Mouse (Mus musculus): ENCODE data around the gene Ly75. TPM values are rescaled to one million over a fixed set of nuclear protein-coding genes. Genes with fewer than 3 reads are reported as not detected.

Ly75 gene
- 1.3 TPM in 2 replicates for polyA plus RNA-seq (2015; fragmentation: Nextera tagmentation; extraction: Ambion mirVana)

GRCm38 (mm10) chr2:60382858-60383669 lies at the start of gene Ly75:
Gene Ly75, minus strand, starts transcription at chr2:60383303.
- 0 out of 2 replicates have a peak, but pooled peaks cover 3% of the 10 kb centered on the region for H3K27me3 ChIP-seq (replicated peaks)
- ATAC-seq (ENCODE audit: extremely low read depth, insufficient number of reproducible peaks, low FRiP score, low TSS enrichment), result peak; percentile 85
- H3K27ac ChIP-seq (replicated peaks), result no peak within 1 kb of the TSS
- H3K4me1 ChIP-seq, result peaks cover 11% of the 10 kb centered on the region
- H3K36me3 ChIP-seq, result no peaks in the 10 kb centered on the region
- peak within 1 kb of the TSS; percentile 74 for H3K9ac ChIP-seq
- WGBS, result 1% methylated on average over 46 of the region's 46 CpGs
- no peaks in the 10 kb centered on the region for H3K9me3 ChIP-seq
- H3K4me2 ChIP-seq, result peak within 1 kb of the TSS; percentile 83
- H3K4me3 ChIP-seq, result peak within 1 kb of the TSS; percentile 61

DNA sequence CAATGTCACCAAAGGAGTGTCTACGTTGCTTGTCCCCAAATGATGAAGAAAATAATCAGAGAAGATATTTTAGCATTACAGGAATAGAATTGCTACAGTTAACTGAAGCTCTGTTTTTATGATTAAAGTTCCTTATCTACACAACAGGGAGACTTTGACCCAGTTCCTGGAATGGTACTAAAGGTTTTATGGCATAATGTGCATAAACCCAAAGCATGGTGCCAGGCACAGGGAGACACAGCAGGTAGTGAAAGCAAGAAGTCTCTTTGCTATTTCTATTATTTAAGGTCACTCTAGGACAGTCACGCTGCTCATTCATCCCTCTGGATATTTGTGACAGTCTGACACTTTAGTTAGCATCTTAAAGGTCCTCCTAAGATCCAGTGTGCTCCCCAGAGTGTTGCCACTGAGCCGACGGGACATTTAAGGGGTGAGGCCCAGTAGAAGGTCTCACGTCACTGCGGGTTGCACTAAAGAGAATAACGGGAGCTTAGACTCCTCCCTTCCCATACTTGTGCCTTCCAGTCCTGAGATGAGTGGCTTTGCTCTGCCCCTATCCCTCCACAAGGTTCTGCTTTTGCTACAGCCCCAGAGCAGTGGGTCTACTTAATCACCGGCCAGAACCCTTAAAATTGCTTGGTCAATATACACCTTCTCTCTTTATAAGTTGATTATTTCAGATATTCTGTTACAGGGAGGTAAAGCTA lies 47.4 kb upstream of the Ly75 start:
- no peak overlapping the region for H3K27ac ChIP-seq (replicated peaks)
- no peaks in the 10 kb centered on the region for H3K27me3 ChIP-seq (replicated peaks)
- H3K4me1 ChIP-seq, result no peaks in the 10 kb centered on the region
- WGBS, result 70% methylated on average over 8 of the region's 8 CpGs
- no peak overlapping the region for H3K4me3 ChIP-seq
- no peak overlapping the region for H3K4me2 ChIP-seq
- H3K9ac ChIP-seq, result no peak overlapping the region
- H3K36me3 ChIP-seq, result no peaks in the 10 kb centered on the region
- H3K9me3 ChIP-seq, result no peaks in the 10 kb centered on the region
- no peak for ATAC-seq (ENCODE audit: extremely low read depth, insufficient number of reproducible peaks, low FRiP score, low TSS enrichment)

- no peaks in the 10 kb centered on the region for H3K27me3 ChIP-seq (replicated peaks)
- WGBS, result 4% methylated on average over 6 of the region's 6 CpGs
- no peak for ATAC-seq (ENCODE audit: extremely low read depth, insufficient number of reproducible peaks, low FRiP score, low TSS enrichment)
- H3K27ac ChIP-seq (replicated peaks), result no peak overlapping the region
- no peaks in the 10 kb centered on the region for H3K36me3 ChIP-seq
- H3K9ac ChIP-seq, result no peak overlapping the region
- no peak overlapping the region for H3K4me3 ChIP-seq
- H3K4me2 ChIP-seq, result no peak overlapping the region
- H3K9me3 ChIP-seq, result no peaks in the 10 kb centered on the region
- no peaks in the 10 kb centered on the region for H3K4me1 ChIP-seq
Observed at GRCm38 (mm10) chr2:60418075-60418474, 35.0 kb upstream of the Ly75 start.

- no peaks in the 10 kb centered on the region for H3K36me3 ChIP-seq
- no peak for ATAC-seq (ENCODE audit: extremely low read depth, insufficient number of reproducible peaks, low FRiP score, low TSS enrichment)
Observed at GRCm38 (mm10) chr2:60414334-60414733, 31.2 kb upstream of the Ly75 start.

DNA sequence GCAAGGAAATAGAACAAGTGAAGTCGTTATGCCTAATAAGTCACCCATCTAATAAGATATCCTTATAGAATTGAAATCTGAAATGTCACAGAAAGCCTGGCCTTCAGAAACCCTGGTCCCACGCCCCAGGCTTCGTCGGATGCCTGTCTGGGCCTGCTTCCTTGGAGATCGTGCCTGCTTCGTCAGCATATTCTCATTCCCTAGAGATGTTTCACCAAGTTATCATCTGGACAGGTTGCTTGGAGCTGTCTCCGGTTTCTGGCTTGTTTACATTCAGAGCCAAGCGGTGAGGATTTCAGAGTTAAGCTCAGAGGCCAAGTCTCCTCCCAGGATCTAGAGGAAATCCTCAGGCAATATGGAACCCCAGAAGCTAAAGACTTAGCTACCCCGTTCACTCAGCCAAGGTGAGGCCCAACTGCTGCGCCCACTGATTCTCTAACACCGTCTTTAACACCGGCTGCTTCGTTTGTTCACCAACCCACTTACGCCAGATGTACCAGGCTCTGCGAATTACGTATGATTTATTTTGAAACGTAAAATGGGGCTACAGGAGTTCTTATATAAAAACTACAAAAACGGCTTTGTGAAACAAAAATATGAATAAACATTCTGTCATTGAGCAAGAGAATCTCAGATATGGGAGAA lies 30.0 kb upstream of the Ly75 start:
- no peak for ATAC-seq (ENCODE audit: extremely low read depth, insufficient number of reproducible peaks, low FRiP score, low TSS enrichment)
- no peak overlapping the region for H3K4me2 ChIP-seq
- no peaks in the 10 kb centered on the region for H3K4me1 ChIP-seq
- 76% methylated on average over 18 of the region's 18 CpGs for WGBS
- no peaks in the 10 kb centered on the region for H3K27me3 ChIP-seq (replicated peaks)
- no peaks in the 10 kb centered on the region for H3K9me3 ChIP-seq
- H3K9ac ChIP-seq, result no peak overlapping the region
- no peaks in the 10 kb centered on the region for H3K36me3 ChIP-seq
- no peak overlapping the region for H3K27ac ChIP-seq (replicated peaks)
- no peak overlapping the region for H3K4me3 ChIP-seq

More at GRCm38 (mm10) chr2:60414334-60414733, 31.2 kb upstream of the Ly75 start:
- Histone ChIP-seq H3K4me2 (no peak overlapping the region), H3K4me1 (no peaks in the 10 kb centered on the region), H3K27me3 (replicated peaks) (no peaks in the 10 kb centered on the region), H3K27ac (replicated peaks) (no peak overlapping the region), H3K9ac (no peak overlapping the region), H3K4me3 (no peak overlapping the region), H3K9me3 (no peaks in the 10 kb centered on the region)
- WGBS, result 51% methylated on average over 8 of the region's 8 CpGs

GRCm38 (mm10) chr2:60411181-60411580 lies 28.1 kb upstream of the Ly75 start:
- H3K4me2 ChIP-seq, result no peak overlapping the region
- H3K27me3 ChIP-seq (replicated peaks), result no peaks in the 10 kb centered on the region
- no peak overlapping the region for H3K9ac ChIP-seq
- WGBS, result 80% methylated on average over 7 of the region's 7 CpGs
- no peak for ATAC-seq (ENCODE audit: extremely low read depth, insufficient number of reproducible peaks, low FRiP score, low TSS enrichment)
- H3K36me3 ChIP-seq, result no peaks in the 10 kb centered on the region
- no peak overlapping the region for H3K27ac ChIP-seq (replicated peaks)
- no peaks in the 10 kb centered on the region for H3K4me1 ChIP-seq
- no peaks in the 10 kb centered on the region for H3K9me3 ChIP-seq
- H3K4me3 ChIP-seq, result no peak overlapping the region

- no peaks in the 10 kb centered on the region for H3K9me3 ChIP-seq
- no peaks in the 10 kb centered on the region for H3K4me1 ChIP-seq
- no peaks in the 10 kb centered on the region for H3K27me3 ChIP-seq (replicated peaks)
- no peak overlapping the region for H3K9ac ChIP-seq
- no peak overlapping the region for H3K4me3 ChIP-seq
- no peaks in the 10 kb centered on the region for H3K36me3 ChIP-seq
- no peak for ATAC-seq (ENCODE audit: extremely low read depth, insufficient number of reproducible peaks, low FRiP score, low TSS enrichment)
- H3K4me2 ChIP-seq, result no peak overlapping the region
- H3K27ac ChIP-seq (replicated peaks), result no peak overlapping the region
- WGBS, result 67% methylated on average over 11 of the region's 11 CpGs
Observed at GRCm38 (mm10) chr2:60409989-60410763, 27.1 kb upstream of the Ly75 start.

- Histone ChIP-seq H3K27ac (replicated peaks) (no peak overlapping the region), H3K4me2 (no peak overlapping the region), H3K9me3 (no peaks in the 10 kb centered on the region), H3K36me3 (no peaks in the 10 kb centered on the region), H3K4me3 (no peak overlapping the region), H3K27me3 (replicated peaks) (no peaks in the 10 kb centered on the region), H3K9ac (no peak overlapping the region), H3K4me1 (no peaks in the 10 kb centered on the region)
- WGBS, result 66% methylated on average over 6 of the region's 6 CpGs
- ATAC-seq (ENCODE audit: extremely low read depth, insufficient number of reproducible peaks, low FRiP score, low TSS enrichment), result no peak
Observed at GRCm38 (mm10) chr2:60409194-60409593, 26.1 kb upstream of the Ly75 start.

DNA sequence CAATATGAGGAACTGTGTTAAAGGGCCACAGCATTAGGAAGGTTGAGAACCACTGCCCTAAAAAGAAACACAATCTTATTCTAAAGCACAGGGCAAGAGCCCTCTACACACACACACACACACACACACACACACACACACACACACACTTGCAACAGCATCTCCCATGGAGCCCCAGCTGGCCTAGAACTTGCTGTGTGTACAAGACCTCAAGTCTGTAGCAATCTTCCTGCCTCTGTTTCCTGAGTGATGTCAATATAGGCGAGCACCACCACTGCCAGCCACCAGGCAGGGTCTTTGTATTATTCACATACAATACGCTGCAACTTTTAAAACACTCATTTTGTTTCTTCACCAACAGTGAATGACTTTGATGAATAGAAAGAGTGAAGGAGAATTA lies 24.3 kb upstream of the Ly75 start:
- H3K4me3 ChIP-seq, result no peak overlapping the region
- WGBS, result 73% methylated on average over 2 of the region's 2 CpGs
- H3K36me3 ChIP-seq, result no peaks in the 10 kb centered on the region
- no peak overlapping the region for H3K4me2 ChIP-seq
- no peak for ATAC-seq (ENCODE audit: extremely low read depth, insufficient number of reproducible peaks, low FRiP score, low TSS enrichment)
- no peak overlapping the region for H3K27ac ChIP-seq (replicated peaks)
- H3K27me3 ChIP-seq (replicated peaks), result no peaks in the 10 kb centered on the region
- H3K4me1 ChIP-seq, result no peaks in the 10 kb centered on the region
- H3K9ac ChIP-seq, result no peak overlapping the region
- H3K9me3 ChIP-seq, result no peaks in the 10 kb centered on the region

GRCm38 (mm10) chr2:60405431-60405830 lies 22.3 kb upstream of the Ly75 start:
- Histone ChIP-seq H3K4me1 (no peaks in the 10 kb centered on the region), H3K27me3 (replicated peaks) (no peaks in the 10 kb centered on the region), H3K27ac (replicated peaks) (no peak overlapping the region), H3K4me3 (no peak overlapping the region), H3K9me3 (no peaks in the 10 kb centered on the region), H3K9ac (no peak overlapping the region), H3K4me2 (no peak overlapping the region), H3K36me3 (no peaks in the 10 kb centered on the region)
- no peak for ATAC-seq (ENCODE audit: extremely low read depth, insufficient number of reproducible peaks, low FRiP score, low TSS enrichment)
- WGBS, result 83% methylated on average over 5 of the region's 5 CpGs

GRCm38 (mm10) chr2:60404763-60405162 lies 21.7 kb upstream of the Ly75 start:
- Histone ChIP-seq H3K27ac (replicated peaks) (no peak overlapping the region), H3K9me3 (no peaks in the 10 kb centered on the region), H3K4me3 (no peak overlapping the region), H3K9ac (no peak overlapping the region), H3K4me2 (no peak overlapping the region), H3K4me1 (no peaks in the 10 kb centered on the region), H3K36me3 (no peaks in the 10 kb centered on the region), H3K27me3 (replicated peaks) (no peaks in the 10 kb centered on the region)
- ATAC-seq (ENCODE audit: extremely low read depth, insufficient number of reproducible peaks, low FRiP score, low TSS enrichment), result no peak
- WGBS, result 74% methylated on average over 7 of the region's 7 CpGs

Data from heart, embryonic 13.5 days (tissue).